Mouse (Mus musculus) neural tube, embryonic 11.5 days (tissue): ENCODE measurements around the gene Zdhhc15. TPM values are rescaled to one million over a fixed set of nuclear protein-coding genes. Genes with fewer than 3 reads are reported as not detected.

ENCODE experiments used
- ATAC-seq: fragments of 200-750 bp; cut with Nextera tagmentation; 2 replicates; pipeline ENCODE4 v1.8.0; 2017; ENCODE audit warnings: moderate number of reproducible peaks, mild to moderate bottlenecking, moderate TSS enrichment, moderate library complexity; ENCODE audit not compliant: insufficient read depth, low FRiP score, low TSS enrichment
- DNase-seq: peaks from one replicate; pipeline ENCODE4 v3.0.0-alpha.2; 2015; ENCODE audit warnings: low spot score
- H3K27ac ChIP-seq: fragments of 300-500 bp; sonication (generic); 2 replicates; pipeline ENCODE4 v1.5.1; 2014; ENCODE audit warnings: low read depth, mild to moderate bottlenecking, low read length
- H3K27me3 ChIP-seq: fragments of 300-500 bp; sonication (generic); 2 replicates; pipeline ENCODE4 v1.6.1; 2014; ENCODE audit warnings: mild to moderate bottlenecking, low read length, mixed read lengths; ENCODE audit not compliant: control insufficient read depth, insufficient read depth
- H3K36me3 ChIP-seq: fragments of 300-500 bp; sonication (generic); 2 replicates; pipeline ENCODE4 v1.6.1; 2014; ENCODE audit warnings: mild to moderate bottlenecking, low read length, moderate library complexity, mixed read lengths; ENCODE audit not compliant: control insufficient read depth, insufficient read depth
- H3K4me1 ChIP-seq: fragments of 300-500 bp; sonication (generic); 2 replicates; pipeline ENCODE4 v1.6.1; 2014; ENCODE audit warnings: low read length, mixed read lengths; ENCODE audit not compliant: control insufficient read depth, insufficient read depth
- H3K4me2 ChIP-seq: fragments of 300-500 bp; sonication (generic); 2 replicates; pipeline ENCODE4 v1.6.1; 2014; ENCODE audit warnings: low read depth, mild to moderate bottlenecking, moderate library complexity
- H3K4me3 ChIP-seq: fragments of 300-500 bp; sonication (generic); 2 replicates; pipeline ENCODE4 v1.5.1; 2014; ENCODE audit warnings: low read depth, low read length
- H3K9ac ChIP-seq: fragments of 300-500 bp; sonication (generic); 2 replicates; pipeline ENCODE4 v1.6.1; 2014; ENCODE audit warnings: mild to moderate bottlenecking, low read length
- H3K9me3 ChIP-seq: fragments of 300-500 bp; sonication (generic); 2 replicates; pipeline ENCODE4 v1.6.1; 2016; ENCODE audit warnings: low read length; ENCODE audit not compliant: control insufficient read depth
- WGBS: fragments of 180-500 bp; shearing (Covaris S2); extraction: QIAGEN DNeasy Blood & Tissue Kit; methylation state at CpG from one replicate; pipeline ENCODE4 v1.1.7; 2014; 5-methylcytosine and 5-hydroxymethylcytosine counted together
- polyA plus RNA-seq: library from polyadenylated mRNA; unstranded; fragments of >200 nt; fragmentation: Nextera tagmentation; extraction: Ambion mirVana; gene quantifications from 2 replicates; pipeline ENCODE4 v1.2.1, GENCODE M21; 2014

The Zdhhc15 gene
- polyA plus RNA-seq, 1 experiment from 2014 or later = 14.1 TPM

DNA sequence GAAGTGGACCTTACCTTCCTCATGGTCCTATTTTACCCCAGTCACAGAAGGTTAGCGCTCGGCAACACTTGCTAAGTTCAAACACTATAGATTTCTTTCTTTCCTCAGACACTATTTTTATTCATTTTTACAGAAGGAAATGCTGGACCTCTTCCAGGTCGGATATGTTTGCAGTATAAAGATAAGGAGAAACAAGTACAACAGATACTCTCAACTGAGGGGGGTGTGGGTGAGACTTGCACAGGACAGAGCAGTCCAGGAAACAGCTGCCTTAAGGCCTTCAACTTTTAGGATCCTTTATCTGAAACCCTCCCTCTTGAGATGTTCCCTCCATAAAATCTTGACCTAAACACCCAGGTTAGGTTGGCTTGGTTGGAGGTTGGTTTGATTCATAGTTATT, 103.4 kb downstream of the Zdhhc15 start:
- H3K4me1 ChIP-seq = no peaks in the 10 kb centered on the region
- H3K4me3 ChIP-seq = no peak overlapping the region
- H3K9me3 ChIP-seq = no peaks in the 10 kb centered on the region
- WGBS = 88% methylated on average over 3 of the region's 3 CpGs
- no peak overlapping the region for H3K27ac ChIP-seq
- 0 out of 2 replicates have a peak, but pooled peaks cover 3% of the 10 kb centered on the region for H3K27me3 ChIP-seq
- no peak overlapping the region for H3K9ac ChIP-seq
- H3K36me3 ChIP-seq = no peaks in the 10 kb centered on the region
- no peak for DNase-seq
- ATAC-seq = no peak
- no peak overlapping the region for H3K4me2 ChIP-seq

DNA sequence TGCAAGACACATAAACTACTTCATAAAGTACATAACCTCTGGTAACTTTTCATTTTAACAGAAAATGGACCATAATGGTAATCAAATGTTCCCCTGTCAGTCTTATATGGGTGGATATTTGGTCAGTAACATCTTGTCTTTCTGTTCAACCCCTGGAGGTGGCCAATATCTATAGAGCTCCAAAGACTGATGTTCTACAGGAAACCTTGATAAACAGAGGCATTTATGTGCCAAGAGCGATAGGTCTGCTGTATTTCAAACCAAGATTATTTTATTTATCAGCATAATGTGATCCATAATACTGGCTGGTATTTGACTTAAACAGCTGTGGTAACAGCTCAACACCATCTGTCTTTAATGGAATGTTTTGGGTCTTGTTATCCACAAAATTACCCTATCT, 125.6 kb downstream of the Zdhhc15 start:
- no peaks in the 10 kb centered on the region for H3K9me3 ChIP-seq
- no peak overlapping the region for H3K9ac ChIP-seq
- no peak for ATAC-seq
- no peaks in the 10 kb centered on the region for H3K36me3 ChIP-seq
- no peak overlapping the region for H3K27ac ChIP-seq
- no peak overlapping the region for H3K4me2 ChIP-seq
- H3K27me3 ChIP-seq = 0 out of 2 replicates have a peak, but pooled peaks cover 6% of the 10 kb centered on the region
- H3K4me3 ChIP-seq = no peak overlapping the region
- WGBS = 94% methylated on average over 1 of the region's 1 CpGs
- H3K4me1 ChIP-seq = no peaks in the 10 kb centered on the region
- DNase-seq = no peak

DNA sequence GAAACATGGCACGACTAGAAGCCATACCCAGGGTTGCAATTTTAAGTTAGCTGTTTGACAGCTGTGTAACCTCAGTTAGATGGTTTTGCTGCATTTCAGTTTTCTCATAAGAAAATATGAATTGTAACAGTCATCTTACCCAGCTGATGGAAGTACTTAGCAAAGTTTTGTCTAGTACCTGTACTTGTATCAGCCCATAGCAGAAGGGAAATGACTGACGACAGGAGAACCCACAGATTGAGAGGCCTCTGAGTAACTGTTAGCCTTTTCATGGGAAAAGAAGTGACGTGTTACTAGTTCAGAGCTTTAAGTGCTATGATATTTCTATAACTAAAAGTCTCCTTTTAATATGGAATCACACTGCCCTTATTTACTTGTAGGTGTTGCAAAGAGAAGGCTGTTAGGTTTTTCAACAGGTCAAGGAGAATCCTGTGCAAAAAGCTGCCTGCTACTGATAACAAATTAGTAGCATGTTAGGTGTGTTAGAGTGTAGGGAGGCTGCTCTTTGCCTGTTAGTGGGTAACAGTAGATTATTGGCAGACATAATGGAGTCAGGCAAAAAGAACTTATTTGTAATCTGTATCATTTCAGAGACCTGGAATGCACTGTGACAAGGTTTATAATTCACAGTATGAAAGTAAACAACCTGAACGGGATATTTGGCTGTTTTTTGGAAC, 126.8 kb downstream of the Zdhhc15 start:
- DNase-seq (no peak), ATAC-seq (no peak)
- 0 out of 2 replicates have a peak, but pooled peaks cover 8% of the 10 kb centered on the region for H3K27me3 ChIP-seq
- H3K27ac ChIP-seq = no peak overlapping the region
- H3K36me3 ChIP-seq = no peaks in the 10 kb centered on the region
- no peak overlapping the region for H3K4me3 ChIP-seq
- no peaks in the 10 kb centered on the region for H3K9me3 ChIP-seq
- no peak overlapping the region for H3K4me2 ChIP-seq
- no peak overlapping the region for H3K9ac ChIP-seq
- H3K4me1 ChIP-seq = no peaks in the 10 kb centered on the region
- 80% methylated on average over 4 of the region's 4 CpGs for WGBS

GRCm38 (mm10) chrX:104542635-104543034, 128.2 kb downstream of the Zdhhc15 start:
- H3K4me1 ChIP-seq = no peaks in the 10 kb centered on the region
- DNase-seq = no peak
- H3K4me2 ChIP-seq = no peak overlapping the region
- H3K36me3 ChIP-seq = no peaks in the 10 kb centered on the region
- H3K27me3 ChIP-seq = 0 out of 2 replicates have a peak, but pooled peaks cover 8% of the 10 kb centered on the region
- no peak for ATAC-seq
- no peaks in the 10 kb centered on the region for H3K9me3 ChIP-seq
- 93% methylated on average over 4 of the region's 4 CpGs for WGBS
- H3K27ac ChIP-seq = no peak overlapping the region
- no peak overlapping the region for H3K9ac ChIP-seq
- no peak overlapping the region for H3K4me3 ChIP-seq

DNA sequence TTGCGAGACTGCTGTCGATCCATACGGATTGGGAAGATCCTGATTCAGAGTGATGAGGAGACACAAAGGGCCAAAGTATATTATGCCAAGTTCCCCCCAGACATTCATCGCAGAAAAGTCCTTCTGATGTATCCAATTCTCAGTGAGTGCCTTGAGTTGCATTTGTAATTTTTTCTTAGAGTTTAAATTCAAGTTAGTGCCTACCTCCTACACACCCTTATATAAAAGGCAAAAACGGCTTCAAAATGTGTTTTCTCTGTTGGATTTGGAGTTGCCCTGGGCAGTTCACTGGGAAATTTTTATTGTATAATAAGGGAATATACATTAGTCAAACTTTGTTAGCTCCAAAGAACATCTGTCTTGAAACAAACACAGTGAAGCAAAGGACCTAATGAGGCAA, 169.1 kb downstream of the Zdhhc15 start:
- H3K9me3 ChIP-seq = no peaks in the 10 kb centered on the region
- no peak overlapping the region for H3K4me3 ChIP-seq
- H3K4me1 ChIP-seq = no peaks in the 10 kb centered on the region
- ATAC-seq (no peak), DNase-seq (no peak)
- no peak overlapping the region for H3K9ac ChIP-seq
- H3K36me3 ChIP-seq = no peaks in the 10 kb centered on the region
- no peaks in the 10 kb centered on the region for H3K27me3 ChIP-seq
- 80% methylated on average over 5 of the region's 5 CpGs for WGBS
- no peak overlapping the region for H3K27ac ChIP-seq
- H3K4me2 ChIP-seq = no peak overlapping the region

DNA sequence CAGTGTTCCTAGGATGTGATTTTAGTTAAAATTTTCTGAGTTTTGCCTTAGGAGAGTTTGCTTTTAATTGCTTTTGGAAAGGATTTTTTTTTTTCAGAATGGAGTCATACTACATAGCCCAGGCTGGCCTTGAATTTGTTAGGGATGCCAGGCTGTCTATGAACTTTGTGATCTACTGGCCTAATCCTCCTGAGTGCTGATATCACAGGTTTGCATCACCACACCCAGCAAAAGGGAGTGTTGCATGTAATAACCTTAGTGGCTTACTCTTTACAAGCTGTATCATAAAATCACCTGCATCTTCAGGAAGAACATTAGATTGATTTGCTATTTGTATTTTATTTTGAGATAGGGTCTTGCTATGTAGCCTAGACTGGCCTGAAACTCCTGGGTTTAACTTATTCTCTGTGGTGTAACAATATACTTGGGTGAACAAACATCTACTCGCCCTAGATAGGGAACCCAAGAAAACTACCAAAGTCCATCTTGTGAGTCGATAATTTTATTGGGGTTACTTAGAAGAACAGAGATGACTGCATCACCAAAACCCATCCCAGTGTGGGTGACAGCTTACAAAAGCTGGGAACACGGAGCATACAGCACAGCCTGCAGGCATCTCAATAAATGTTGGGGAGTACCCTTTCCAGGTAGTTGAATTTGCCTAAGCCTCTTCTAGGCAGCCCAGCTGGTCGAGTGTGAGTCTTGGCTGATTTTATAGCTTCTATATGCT, 181.1 kb downstream of the Zdhhc15 start:
- Histone ChIP-seq H3K4me2 (no peak overlapping the region), H3K9me3 (no peaks in the 10 kb centered on the region), H3K9ac (no peak overlapping the region), H3K4me1 (no peaks in the 10 kb centered on the region), H3K4me3 (no peak overlapping the region), H3K36me3 (no peaks in the 10 kb centered on the region), H3K27me3 (no peaks in the 10 kb centered on the region), H3K27ac (no peak overlapping the region)
- 44% methylated on average over 4 of the region's 4 CpGs for WGBS
- no peak for DNase-seq
- ATAC-seq = no peak

- H3K4me2 ChIP-seq = no peak overlapping the region
- no peak overlapping the region for H3K27ac ChIP-seq
- no peaks in the 10 kb centered on the region for H3K4me1 ChIP-seq
- H3K36me3 ChIP-seq = no peaks in the 10 kb centered on the region
- WGBS = 86% methylated on average over 4 of the region's 4 CpGs
- H3K9ac ChIP-seq = no peak overlapping the region
- no peaks in the 10 kb centered on the region for H3K27me3 ChIP-seq
- no peak overlapping the region for H3K4me3 ChIP-seq
- no peak for DNase-seq
- ATAC-seq = no peak
- no peaks in the 10 kb centered on the region for H3K9me3 ChIP-seq
Observed at GRCm38 (mm10) chrX:104488870-104489467, 181.9 kb downstream of the Zdhhc15 start.

GRCm38 (mm10) chrX:104488036-104488435, 182.8 kb downstream of the Zdhhc15 start:
- Histone ChIP-seq H3K9ac (no peak overlapping the region), H3K9me3 (no peaks in the 10 kb centered on the region), H3K4me3 (no peak overlapping the region), H3K4me1 (no peaks in the 10 kb centered on the region), H3K27me3 (no peaks in the 10 kb centered on the region), H3K4me2 (no peak overlapping the region), H3K36me3 (no peaks in the 10 kb centered on the region), H3K27ac (no peak overlapping the region)
- no peak for DNase-seq
- no peak for ATAC-seq
- 72% methylated on average over 3 of the region's 3 CpGs for WGBS
